Mouse (Mus musculus) megakaryocyte, embryonic 14.5 days (primary cell): Measurements from ENCODE around the gene Olfr572.

ENCODE experiments used
- FLI1 ChIP-seq: IDR thresholded peaks from 2 replicates; pipeline ENCODE4 v1.6.1; 2012; ENCODE audit warnings: low read length, inconsistent platforms, mixed read lengths
- GATA1 ChIP-seq: IDR thresholded peaks from 3 replicates; pipeline ENCODE4 v1.6.1; 2012; ENCODE audit warnings: mixed read lengths, low read length, inconsistent platforms, borderline replicate concordance

DNA sequence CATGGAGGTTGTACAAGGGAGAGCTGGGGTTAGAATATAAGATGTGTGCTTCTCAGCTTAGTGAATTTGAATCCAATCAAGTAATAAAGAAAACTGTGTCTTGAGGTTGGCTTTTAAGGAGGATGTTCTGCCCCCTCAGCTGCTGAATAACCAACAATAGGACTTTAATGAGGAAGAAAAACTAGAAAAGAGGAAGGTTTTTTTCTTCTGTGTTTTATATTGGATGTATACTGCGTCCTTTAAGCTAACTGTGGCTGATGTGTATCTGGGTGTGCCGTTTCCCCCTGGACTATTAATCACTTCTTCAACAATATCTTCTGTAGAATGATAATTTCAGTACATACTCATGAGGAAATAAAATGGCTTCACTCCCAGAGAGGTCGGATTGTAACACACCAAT, 2.9 kb downstream of the Olfr572 start:
- TF ChIP-seq GATA1 (no peak), FLI1 (no peak)
